Mouse (Mus musculus): ENCODE results near the gene Dstn. TPM values are rescaled to one million over a fixed set of nuclear protein-coding genes. Genes with fewer than 3 reads are reported as not detected.

Dstn gene
- polyA plus RNA-seq, 1 experiment from 2014 or later, result 409 TPM

- DNase-seq (ENCODE audit: low spot score) (no peak), ATAC-seq (ENCODE audit: insufficient read depth, low FRiP score, low TSS enrichment) (no peak)
- WGBS, result 79% methylated on average over 4 of the region's 4 CpGs
These were observed 67.0 kb downstream of the Dstn start for GRCm38 (mm10) chr2:143982152-143982551.

GRCm38 (mm10) chr2:143982901-143983300, 67.8 kb downstream of the Dstn start:
- Histone ChIP-seq H3K4me3 (ENCODE audit: low read depth, low read length) (no peak overlapping the region), H3K27ac (ENCODE audit: low read depth, low read length) (no peak overlapping the region), H3K4me2 (ENCODE audit: low read depth) (no peak overlapping the region), H3K9me3 (ENCODE audit: control insufficient read depth, low read length) (no peaks in the 10 kb centered on the region), H3K27me3 (ENCODE audit: control insufficient read depth, insufficient read depth, low read length) (no peaks in the 10 kb centered on the region), H3K36me3 (ENCODE audit: control insufficient read depth, insufficient read depth, low read length) (no peaks in the 10 kb centered on the region), H3K4me1 (ENCODE audit: control insufficient read depth, insufficient read depth, low read length) (no peaks in the 10 kb centered on the region), H3K9ac (ENCODE audit: low read length) (no peak overlapping the region)
- WGBS, result 60% methylated on average over 3 of the region's 3 CpGs
- ATAC-seq (ENCODE audit: insufficient read depth, low FRiP score, low TSS enrichment) (no peak), DNase-seq (ENCODE audit: low spot score) (no peak)

More at GRCm38 (mm10) chr2:143982152-143982551, 67.0 kb downstream of the Dstn start:
- no peak overlapping the region for H3K4me3 ChIP-seq (ENCODE audit: low read depth, low read length)
- H3K9me3 ChIP-seq (ENCODE audit: control insufficient read depth, low read length), result no peaks in the 10 kb centered on the region
- H3K4me2 ChIP-seq (ENCODE audit: low read depth), result no peak overlapping the region
- H3K36me3 ChIP-seq (ENCODE audit: control insufficient read depth, insufficient read depth, low read length), result no peaks in the 10 kb centered on the region
- H3K27ac ChIP-seq (ENCODE audit: low read depth, low read length), result no peak overlapping the region
- no peak overlapping the region for H3K9ac ChIP-seq (ENCODE audit: low read length)
- H3K4me1 ChIP-seq (ENCODE audit: control insufficient read depth, insufficient read depth, low read length), result no peaks in the 10 kb centered on the region
- H3K27me3 ChIP-seq (ENCODE audit: control insufficient read depth, insufficient read depth, low read length), result no peaks in the 10 kb centered on the region

GRCm38 (mm10) chr2:143983482-143983881, 68.4 kb downstream of the Dstn start:
- Histone ChIP-seq H3K27ac (ENCODE audit: low read depth, low read length) (no peak overlapping the region), H3K9ac (ENCODE audit: low read length) (no peak overlapping the region), H3K4me1 (ENCODE audit: control insufficient read depth, insufficient read depth, low read length) (no peaks in the 10 kb centered on the region), H3K4me3 (ENCODE audit: low read depth, low read length) (no peak overlapping the region), H3K4me2 (ENCODE audit: low read depth) (no peak overlapping the region), H3K9me3 (ENCODE audit: control insufficient read depth, low read length) (no peaks in the 10 kb centered on the region), H3K36me3 (ENCODE audit: control insufficient read depth, insufficient read depth, low read length) (no peaks in the 10 kb centered on the region), H3K27me3 (ENCODE audit: control insufficient read depth, insufficient read depth, low read length) (no peaks in the 10 kb centered on the region)
- WGBS, result 68% methylated on average over 2 of the region's 2 CpGs
- DNase-seq (ENCODE audit: low spot score) (no peak), ATAC-seq (ENCODE audit: insufficient read depth, low FRiP score, low TSS enrichment) (no peak)

GRCm38 (mm10) chr2:143987485-143987884, 72.4 kb downstream of the Dstn start:
- ATAC-seq (ENCODE audit: insufficient read depth, low FRiP score, low TSS enrichment) (no peak), DNase-seq (ENCODE audit: low spot score) (no peak)
- WGBS, result 75% methylated on average over 2 of the region's 2 CpGs
- H3K27me3 ChIP-seq (ENCODE audit: control insufficient read depth, insufficient read depth, low read length), result no peaks in the 10 kb centered on the region
- H3K36me3 ChIP-seq (ENCODE audit: control insufficient read depth, insufficient read depth, low read length), result no peaks in the 10 kb centered on the region
- no peak overlapping the region for H3K4me2 ChIP-seq (ENCODE audit: low read depth)
- no peak overlapping the region for H3K27ac ChIP-seq (ENCODE audit: low read depth, low read length)
- no peaks in the 10 kb centered on the region for H3K9me3 ChIP-seq (ENCODE audit: control insufficient read depth, low read length)
- H3K4me1 ChIP-seq (ENCODE audit: control insufficient read depth, insufficient read depth, low read length), result no peaks in the 10 kb centered on the region
- H3K4me3 ChIP-seq (ENCODE audit: low read depth, low read length), result no peak overlapping the region
- H3K9ac ChIP-seq (ENCODE audit: low read length), result no peak overlapping the region

DNA sequence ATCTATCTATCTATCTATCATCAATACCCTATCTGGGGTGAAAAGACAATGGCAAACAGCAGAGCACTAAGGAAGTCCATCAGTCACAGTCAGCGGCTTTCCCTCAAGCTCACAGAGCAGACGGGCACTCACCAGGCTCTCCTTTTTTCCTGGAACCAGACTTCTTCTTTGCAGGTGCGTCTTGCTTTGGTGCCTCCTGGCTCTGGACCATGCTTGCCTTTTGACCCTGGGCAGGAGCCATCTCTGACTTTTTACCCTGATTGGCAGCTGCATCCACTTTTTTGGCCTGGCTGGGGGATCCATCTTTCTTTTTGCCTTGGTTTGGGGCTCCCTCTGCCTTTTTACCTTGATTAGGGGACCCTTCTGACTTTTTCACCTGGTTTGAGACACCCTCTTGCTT, 72.9 kb downstream of the Dstn start:
- ATAC-seq (ENCODE audit: insufficient read depth, low FRiP score, low TSS enrichment), result no peak
- no peak for DNase-seq (ENCODE audit: low spot score)
- Histone ChIP-seq H3K27me3 (ENCODE audit: control insufficient read depth, insufficient read depth, low read length) (no peaks in the 10 kb centered on the region), H3K4me2 (ENCODE audit: low read depth) (no peak overlapping the region), H3K36me3 (ENCODE audit: control insufficient read depth, insufficient read depth, low read length) (no peaks in the 10 kb centered on the region), H3K9ac (ENCODE audit: low read length) (no peak overlapping the region), H3K4me1 (ENCODE audit: control insufficient read depth, insufficient read depth, low read length) (no peaks in the 10 kb centered on the region), H3K4me3 (ENCODE audit: low read depth, low read length) (no peak overlapping the region), H3K27ac (ENCODE audit: low read depth, low read length) (no peak overlapping the region), H3K9me3 (ENCODE audit: control insufficient read depth, low read length) (no peaks in the 10 kb centered on the region)
- WGBS, result 90% methylated on average over 3 of the region's 3 CpGs

DNA sequence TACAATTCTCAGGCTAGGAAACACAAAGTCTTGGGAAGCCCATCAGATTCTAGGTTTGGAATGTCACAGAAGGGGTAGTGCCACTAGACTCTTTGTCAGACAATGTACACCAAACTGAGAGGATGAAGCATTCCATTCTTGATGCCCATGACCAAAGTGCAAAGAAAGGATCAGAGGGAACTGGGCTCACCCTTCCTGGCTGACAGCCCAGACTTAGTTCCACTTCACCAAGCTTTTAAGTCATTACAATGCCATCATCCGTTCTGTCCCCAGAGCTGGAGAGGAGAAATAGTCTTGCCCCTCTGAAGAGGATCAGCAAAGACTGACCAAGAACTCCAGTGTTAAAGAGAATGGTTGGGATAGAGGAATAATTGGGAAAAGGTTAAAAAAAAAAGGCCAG, 75.9 kb downstream of the Dstn start:
- H3K4me2 ChIP-seq (ENCODE audit: low read depth), result no peak overlapping the region
- ATAC-seq (ENCODE audit: insufficient read depth, low FRiP score, low TSS enrichment) (no peak), DNase-seq (ENCODE audit: low spot score) (no peak)
- H3K4me1 ChIP-seq (ENCODE audit: control insufficient read depth, insufficient read depth, low read length), result no peaks in the 10 kb centered on the region
- no peaks in the 10 kb centered on the region for H3K27me3 ChIP-seq (ENCODE audit: control insufficient read depth, insufficient read depth, low read length)
- no peak overlapping the region for H3K4me3 ChIP-seq (ENCODE audit: low read depth, low read length)
- H3K9me3 ChIP-seq (ENCODE audit: control insufficient read depth, low read length), result no peaks in the 10 kb centered on the region
- 77% methylated on average over 1 of the region's 1 CpGs for WGBS
- H3K36me3 ChIP-seq (ENCODE audit: control insufficient read depth, insufficient read depth, low read length), result no peaks in the 10 kb centered on the region
- H3K27ac ChIP-seq (ENCODE audit: low read depth, low read length), result no peak overlapping the region
- H3K9ac ChIP-seq (ENCODE audit: low read length), result no peak overlapping the region

- H3K4me3 ChIP-seq (ENCODE audit: low read depth, low read length), result no peak overlapping the region
- no peaks in the 10 kb centered on the region for H3K27me3 ChIP-seq (ENCODE audit: control insufficient read depth, insufficient read depth, low read length)
- DNase-seq (ENCODE audit: low spot score) (no peak), ATAC-seq (ENCODE audit: insufficient read depth, low FRiP score, low TSS enrichment) (no peak)
- no peaks in the 10 kb centered on the region for H3K4me1 ChIP-seq (ENCODE audit: control insufficient read depth, insufficient read depth, low read length)
- WGBS, result 96% methylated on average over 7 of the region's 7 CpGs
- no peak overlapping the region for H3K9ac ChIP-seq (ENCODE audit: low read length)
- no peak overlapping the region for H3K27ac ChIP-seq (ENCODE audit: low read depth, low read length)
- H3K36me3 ChIP-seq (ENCODE audit: control insufficient read depth, insufficient read depth, low read length), result no peaks in the 10 kb centered on the region
- no peak overlapping the region for H3K4me2 ChIP-seq (ENCODE audit: low read depth)
- no peaks in the 10 kb centered on the region for H3K9me3 ChIP-seq (ENCODE audit: control insufficient read depth, low read length)
These were observed 77.0 kb downstream of the Dstn start for GRCm38 (mm10) chr2:143991964-143992672.

Other genes with a start within 250 kb of the Dstn start
- 0.82 and 0.97 TPM in 2 replicates for gene Bfsp1, start 52.1 kb upstream of the Dstn start, polyA plus RNA-seq (2014; fragmentation: Nextera tagmentation; extraction: Ambion mirVana)
- 38.8 and 44.1 TPM in 2 replicates for gene Rrbp1, start 95.9 kb downstream of the Dstn start, polyA plus RNA-seq (2014; fragmentation: Nextera tagmentation; extraction: Ambion mirVana)
- gene Banf2, start 117.7 kb downstream of the Dstn start, polyA plus RNA-seq (2014; fragmentation: Nextera tagmentation; extraction: Ambion mirVana), result not detected in 2 replicates